Mouse (Mus musculus): ENCODE measurements around the gene Tanc1.

The Tanc1 gene

GRCm38 (mm10) chr2:59752766-59753165 lies 140.9 kb downstream of the Tanc1 start:
- DNase-seq (ENCODE audit: low read depth, low spot score): no peak
- no peaks in the 10 kb centered on the region for H3K27me3 ChIP-seq (ENCODE audit: control insufficient read depth, insufficient read depth, low read length, poor library complexity, severe bottlenecking)
- no peaks in the 10 kb centered on the region for H3K36me3 ChIP-seq (ENCODE audit: control insufficient read depth, insufficient read depth, low read length, poor library complexity, severe bottlenecking)

DNA sequence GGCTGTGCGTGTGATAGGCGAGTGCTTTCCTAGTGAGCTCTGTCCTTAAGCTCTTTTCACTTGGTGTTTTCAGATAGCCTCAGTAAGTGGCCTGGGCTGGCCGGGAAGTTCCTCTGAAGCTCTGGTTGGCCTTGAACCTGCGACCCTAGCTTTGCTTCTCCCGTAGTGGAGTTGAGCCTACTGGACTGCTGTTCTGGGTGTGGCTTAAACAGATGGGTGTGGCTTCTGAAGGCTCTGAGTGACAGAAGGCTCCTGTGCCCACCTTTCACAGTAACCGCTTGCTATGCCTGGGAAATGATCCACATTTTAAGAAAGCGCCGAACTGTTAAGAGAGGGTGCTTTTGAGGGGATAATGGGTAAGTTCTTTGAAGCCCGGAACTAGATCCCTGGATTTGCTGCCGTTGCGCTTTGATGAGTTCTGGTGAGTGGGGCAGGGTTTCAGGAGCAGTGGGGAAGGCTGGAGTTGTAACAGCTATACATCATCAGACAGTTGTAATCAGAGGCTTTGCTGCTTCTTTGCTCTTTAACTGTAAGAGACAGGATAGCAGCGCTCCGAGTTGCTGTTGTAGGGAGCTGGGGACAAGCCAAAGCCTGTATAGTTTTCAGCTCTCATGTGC lies 144.4 kb downstream of the Tanc1 start:
- no peaks in the 10 kb centered on the region for H3K36me3 ChIP-seq (ENCODE audit: control insufficient read depth, insufficient read depth, low read length, poor library complexity, severe bottlenecking)
- no peak for DNase-seq (ENCODE audit: low read depth, low spot score)

DNA sequence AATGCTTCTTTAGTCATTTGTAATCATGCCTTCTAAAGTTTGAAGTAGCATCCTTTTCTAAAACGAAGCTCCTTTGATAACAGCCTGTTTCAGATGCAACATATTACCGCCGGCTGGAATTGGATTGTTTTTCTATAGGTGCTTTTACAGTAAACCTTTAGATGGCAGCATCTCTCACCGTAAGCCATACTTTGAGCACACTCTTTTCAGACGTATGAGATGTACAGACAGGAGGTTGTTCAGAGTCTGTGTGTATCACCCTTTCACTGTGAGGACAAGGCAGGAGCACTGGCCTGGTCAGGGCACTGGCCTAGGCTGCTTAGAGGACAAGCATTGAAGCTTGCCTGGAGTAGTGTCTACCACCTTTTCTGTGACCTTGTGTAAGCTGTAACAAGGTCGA lies 145.2 kb downstream of the Tanc1 start:
- no peaks in the 10 kb centered on the region for H3K27me3 ChIP-seq (ENCODE audit: control insufficient read depth, insufficient read depth, low read length, poor library complexity, severe bottlenecking)
- no peaks in the 10 kb centered on the region for H3K36me3 ChIP-seq (ENCODE audit: control insufficient read depth, insufficient read depth, low read length, poor library complexity, severe bottlenecking)
- DNase-seq (ENCODE audit: low read depth, low spot score): no peak

More for the DNA sequence above, 144.4 kb downstream of the Tanc1 start:
- no peaks in the 10 kb centered on the region for H3K27me3 ChIP-seq (ENCODE audit: control insufficient read depth, insufficient read depth, low read length, poor library complexity, severe bottlenecking)

- DNase-seq (ENCODE audit: low read depth, low spot score): no peak
- Histone ChIP-seq H3K27me3 (ENCODE audit: control insufficient read depth, insufficient read depth, low read length, poor library complexity, severe bottlenecking) (no peaks in the 10 kb centered on the region), H3K36me3 (ENCODE audit: control insufficient read depth, insufficient read depth, low read length, poor library complexity, severe bottlenecking) (no peaks in the 10 kb centered on the region)
Measured at GRCm38 (mm10) chr2:59758139-59758918, 146.5 kb downstream of the Tanc1 start.

DNA sequence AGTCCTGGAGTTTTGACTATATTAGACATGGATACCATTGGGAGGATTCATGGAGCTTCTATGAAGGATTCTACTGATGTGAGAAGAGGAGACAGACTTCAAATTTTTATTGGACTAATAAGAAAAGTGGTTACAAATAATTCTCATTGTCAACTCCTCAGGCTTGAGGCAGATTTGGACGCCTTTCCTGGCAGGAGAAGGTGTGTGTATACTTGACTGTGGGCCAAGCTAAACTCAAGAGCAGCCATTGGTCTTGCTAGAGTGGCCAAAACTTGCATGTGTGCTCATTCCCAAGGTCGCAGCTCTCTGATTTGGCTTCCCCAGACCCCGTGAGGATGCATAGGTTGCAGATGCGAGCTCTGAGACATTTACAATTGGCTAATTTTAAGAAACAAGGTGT lies 148.9 kb downstream of the Tanc1 start:
- Histone ChIP-seq H3K36me3 (ENCODE audit: control insufficient read depth, insufficient read depth, low read length, poor library complexity, severe bottlenecking) (no peaks in the 10 kb centered on the region), H3K27me3 (ENCODE audit: control insufficient read depth, insufficient read depth, low read length, poor library complexity, severe bottlenecking) (no peaks in the 10 kb centered on the region)
- DNase-seq (ENCODE audit: low read depth, low spot score): no peak

DNA sequence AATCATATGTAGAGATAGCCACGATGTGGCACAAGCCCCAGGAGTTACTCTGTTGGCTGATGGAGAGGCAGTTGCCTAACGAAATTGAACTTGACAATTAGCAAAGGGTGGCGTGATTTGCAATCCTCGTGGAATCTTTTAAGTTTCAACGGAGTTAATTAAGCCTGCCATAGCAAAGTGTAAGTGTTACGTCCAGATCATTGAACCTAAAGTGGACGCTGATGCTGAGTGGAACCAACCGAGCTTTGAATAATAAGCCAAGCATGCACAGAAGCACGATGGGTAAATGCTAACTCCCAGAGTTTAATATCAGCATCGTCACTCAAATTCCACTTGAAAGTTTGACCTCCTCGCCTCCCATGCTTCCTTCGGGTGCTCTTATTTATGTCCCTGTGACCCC lies 149.3 kb downstream of the Tanc1 start:
- H3K27me3 ChIP-seq (ENCODE audit: control insufficient read depth, insufficient read depth, low read length, poor library complexity, severe bottlenecking): no peaks in the 10 kb centered on the region
- no peaks in the 10 kb centered on the region for H3K36me3 ChIP-seq (ENCODE audit: control insufficient read depth, insufficient read depth, low read length, poor library complexity, severe bottlenecking)
- DNase-seq (ENCODE audit: low read depth, low spot score): no peak

GRCm38 (mm10) chr2:59762277-59762676 lies 150.4 kb downstream of the Tanc1 start:
- H3K27me3 ChIP-seq (ENCODE audit: control insufficient read depth, insufficient read depth, low read length, poor library complexity, severe bottlenecking): no peaks in the 10 kb centered on the region

DNA sequence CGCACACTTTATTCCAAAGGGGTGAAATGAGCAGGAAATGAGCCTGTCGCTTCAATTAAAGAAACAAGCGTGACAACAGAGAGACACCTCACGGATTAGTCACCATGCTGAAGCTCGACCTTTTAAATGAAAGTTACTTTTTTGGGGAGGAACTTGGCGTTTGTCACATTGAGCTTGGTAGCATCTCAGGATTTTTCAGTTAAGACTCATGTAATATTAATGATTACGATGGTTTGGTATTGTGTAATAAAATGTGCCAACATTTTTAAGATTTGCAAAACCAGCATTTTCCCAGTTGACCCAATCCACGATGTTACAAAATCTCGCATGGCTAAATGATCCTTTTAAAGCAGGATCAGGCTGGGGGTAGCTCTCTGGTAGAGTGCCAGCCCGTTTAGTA lies 153.8 kb downstream of the Tanc1 start:
- no peak for DNase-seq (ENCODE audit: low read depth, low spot score)
- H3K36me3 ChIP-seq (ENCODE audit: control insufficient read depth, insufficient read depth, low read length, poor library complexity, severe bottlenecking): no peaks in the 10 kb centered on the region
- H3K27me3 ChIP-seq (ENCODE audit: control insufficient read depth, insufficient read depth, low read length, poor library complexity, severe bottlenecking): no peaks in the 10 kb centered on the region

More at GRCm38 (mm10) chr2:59762277-59762676, 150.4 kb downstream of the Tanc1 start:
- H3K36me3 ChIP-seq (ENCODE audit: control insufficient read depth, insufficient read depth, low read length, poor library complexity, severe bottlenecking): no peaks in the 10 kb centered on the region
- no peak for DNase-seq (ENCODE audit: low read depth, low spot score)

DNA sequence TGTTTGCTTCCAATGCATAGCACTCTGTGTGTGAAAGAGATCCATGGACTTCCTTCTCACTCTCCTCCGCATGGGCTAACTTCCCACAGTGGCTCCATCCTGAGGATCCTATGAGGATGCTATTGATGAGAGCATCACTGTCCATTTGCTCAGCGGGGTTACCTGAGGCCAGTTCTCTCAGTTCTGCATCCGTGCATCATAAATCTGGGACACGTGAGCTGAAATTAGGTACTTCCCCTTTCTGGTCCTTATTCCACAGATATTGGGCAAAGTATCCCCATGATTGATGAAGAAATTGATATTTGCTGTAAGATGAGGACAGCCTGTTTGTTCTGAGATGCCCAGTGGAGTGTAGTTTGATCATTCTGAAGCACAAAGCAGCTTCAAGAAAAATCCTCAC lies 156.1 kb downstream of the Tanc1 start:
- no peak for DNase-seq (ENCODE audit: low read depth, low spot score)
- Histone ChIP-seq H3K27me3 (ENCODE audit: control insufficient read depth, insufficient read depth, low read length, poor library complexity, severe bottlenecking) (no peaks in the 10 kb centered on the region), H3K36me3 (ENCODE audit: control insufficient read depth, insufficient read depth, low read length, poor library complexity, severe bottlenecking) (no peaks in the 10 kb centered on the region)

GRCm38 (mm10) chr2:59768661-59769384 lies 157.0 kb downstream of the Tanc1 start:
- DNase-seq (ENCODE audit: low read depth, low spot score): no peak
- H3K36me3 ChIP-seq (ENCODE audit: control insufficient read depth, insufficient read depth, low read length, poor library complexity, severe bottlenecking): no peaks in the 10 kb centered on the region
- no peaks in the 10 kb centered on the region for H3K27me3 ChIP-seq (ENCODE audit: control insufficient read depth, insufficient read depth, low read length, poor library complexity, severe bottlenecking)

DNA sequence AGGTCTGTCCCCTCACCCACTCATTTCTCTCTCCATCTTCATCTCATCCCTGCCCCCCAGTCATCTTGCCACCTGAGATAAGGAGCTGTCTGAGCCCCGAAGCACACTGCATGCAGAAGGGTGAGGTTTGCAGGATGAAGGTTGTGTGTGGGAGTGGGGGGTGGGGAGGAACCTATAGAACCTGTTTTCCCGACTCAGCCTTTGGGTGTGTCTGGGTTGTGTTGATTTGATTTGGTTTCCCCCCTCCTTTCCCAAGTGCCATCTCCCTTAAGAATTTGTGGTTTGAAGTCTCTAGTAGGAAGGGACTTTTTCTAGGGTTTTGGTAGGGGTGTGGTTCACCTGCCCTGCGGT lies 157.5 kb downstream of the Tanc1 start:
- Histone ChIP-seq H3K27me3 (ENCODE audit: control insufficient read depth, insufficient read depth, low read length, poor library complexity, severe bottlenecking) (no peaks in the 10 kb centered on the region), H3K36me3 (ENCODE audit: control insufficient read depth, insufficient read depth, low read length, poor library complexity, severe bottlenecking) (no peaks in the 10 kb centered on the region)
- DNase-seq (ENCODE audit: low read depth, low spot score): no peak

DNA sequence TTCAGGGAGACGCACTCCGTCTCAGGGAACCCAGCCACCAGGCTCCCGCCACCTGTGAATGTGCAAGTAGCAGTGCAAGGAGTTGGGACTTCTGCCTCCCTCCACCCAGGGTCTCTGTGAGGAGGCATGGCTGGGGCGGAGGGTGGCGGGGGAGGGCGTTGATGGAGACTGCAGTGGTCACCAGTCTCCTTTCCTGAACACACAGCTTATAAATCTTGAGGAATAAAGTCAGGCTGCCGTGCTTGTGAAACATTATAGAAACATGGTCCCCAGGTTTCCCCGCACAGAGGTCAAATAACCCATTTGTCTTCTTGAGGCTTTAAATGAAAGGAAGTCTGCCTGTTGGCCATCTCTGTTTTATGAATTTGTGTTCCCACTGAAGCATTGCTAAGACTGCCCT lies 159.9 kb downstream of the Tanc1 start:
- no peak for DNase-seq (ENCODE audit: low read depth, low spot score)
- H3K27me3 ChIP-seq (ENCODE audit: control insufficient read depth, insufficient read depth, low read length, poor library complexity, severe bottlenecking): no peaks in the 10 kb centered on the region

DNA sequence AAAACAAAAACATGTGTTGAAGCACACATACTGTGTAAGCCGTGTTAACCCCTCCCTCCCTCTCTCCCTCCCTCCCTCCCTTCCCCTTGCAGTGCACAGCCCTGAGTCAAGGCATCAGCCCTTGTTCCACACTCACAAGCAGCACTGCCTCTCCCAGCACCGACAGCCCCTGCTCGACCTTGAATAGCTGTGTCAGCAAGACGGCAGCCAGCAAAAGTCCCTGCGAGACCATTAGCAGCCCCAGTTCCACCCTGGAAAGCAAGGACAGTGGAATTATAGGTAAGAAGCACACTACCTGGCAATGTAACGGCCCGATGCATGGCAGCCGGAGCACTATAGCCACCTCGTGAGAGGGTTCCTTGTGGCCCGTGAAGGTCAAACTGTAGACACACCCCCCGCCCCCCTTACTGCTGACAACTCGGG lies 160.4 kb downstream of the Tanc1 start:
- Histone ChIP-seq H3K36me3 (ENCODE audit: control insufficient read depth, insufficient read depth, low read length, poor library complexity, severe bottlenecking) (no peaks in the 10 kb centered on the region), H3K27me3 (ENCODE audit: control insufficient read depth, insufficient read depth, low read length, poor library complexity, severe bottlenecking) (no peaks in the 10 kb centered on the region)
- no peak for DNase-seq (ENCODE audit: low read depth, low spot score)

More for the DNA sequence above, 159.9 kb downstream of the Tanc1 start:
- H3K36me3 ChIP-seq (ENCODE audit: control insufficient read depth, insufficient read depth, low read length, poor library complexity, severe bottlenecking): no peaks in the 10 kb centered on the region

DNA sequence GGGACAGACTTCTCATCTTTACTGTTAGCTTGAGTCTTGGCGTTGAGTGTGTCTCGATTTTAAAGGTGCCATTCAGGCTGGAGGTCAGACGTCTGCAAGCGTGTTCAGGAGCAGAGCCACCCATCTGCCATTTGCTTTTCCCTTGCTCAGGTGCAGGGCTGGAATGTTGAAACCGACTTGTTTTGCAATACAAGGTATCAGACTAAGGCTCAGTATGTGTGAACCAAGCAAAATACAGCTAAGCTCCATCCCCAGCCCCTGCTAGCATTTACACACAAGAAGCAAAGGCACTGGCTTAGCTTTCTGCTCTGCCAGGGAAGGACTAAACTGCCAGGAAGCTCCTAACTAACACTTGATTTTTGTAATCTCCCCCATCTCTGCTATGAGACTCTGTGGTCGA lies 162.5 kb downstream of the Tanc1 start:
- Histone ChIP-seq H3K27me3 (ENCODE audit: control insufficient read depth, insufficient read depth, low read length, poor library complexity, severe bottlenecking) (no peaks in the 10 kb centered on the region), H3K36me3 (ENCODE audit: control insufficient read depth, insufficient read depth, low read length, poor library complexity, severe bottlenecking) (no peaks in the 10 kb centered on the region)
- DNase-seq (ENCODE audit: low read depth, low spot score): no peak

- H3K36me3 ChIP-seq (ENCODE audit: control insufficient read depth, insufficient read depth, low read length, poor library complexity, severe bottlenecking): no peaks in the 10 kb centered on the region
- H3K27me3 ChIP-seq (ENCODE audit: control insufficient read depth, insufficient read depth, low read length, poor library complexity, severe bottlenecking): no peaks in the 10 kb centered on the region
- no peak for DNase-seq (ENCODE audit: low read depth, low spot score)
Measured at GRCm38 (mm10) chr2:59775148-59775547, 163.3 kb downstream of the Tanc1 start.
